Mouse (Mus musculus): ENCODE measurements around the gene Neurl1a. TPM values are rescaled to one million over a fixed set of nuclear protein-coding genes. Genes with fewer than 3 reads are reported as not detected.

The Neurl1a gene
- polyA plus RNA-seq, 1 experiment from 2014 or later = 15.3 TPM

GRCm38 (mm10) chr19:47213470-47213869 lies 34.9 kb downstream of the Neurl1a start:
- Histone ChIP-seq H3K27me3 (ENCODE audit: control insufficient read depth, insufficient read depth, low read depth, low read length) (no peaks in the 10 kb centered on the region), H3K9ac (ENCODE audit: low read depth, low read length) (no peak overlapping the region), H3K36me3 (ENCODE audit: control insufficient read depth, insufficient read depth, low read length) (no peaks in the 10 kb centered on the region), H3K4me1 (ENCODE audit: control insufficient read depth, insufficient read depth, low read length) (peaks cover 11% of the 10 kb centered on the region), H3K27ac (ENCODE audit: low read length) (no peak overlapping the region), H3K4me2 (ENCODE audit: low read length) (no peak overlapping the region), H3K4me3 (ENCODE audit: low read depth, low read length) (no peak overlapping the region), H3K9me3 (replicated peaks; ENCODE audit: control insufficient read depth, low read length, poor library complexity, severe bottlenecking) (no peaks in the 10 kb centered on the region)
- no peak for ATAC-seq
- WGBS = 59% methylated on average over 1 of the region's 1 CpGs

- Histone ChIP-seq H3K4me3 (ENCODE audit: low read depth, low read length) (no peak overlapping the region), H3K27me3 (ENCODE audit: control insufficient read depth, insufficient read depth, low read depth, low read length) (no peaks in the 10 kb centered on the region), H3K4me1 (ENCODE audit: control insufficient read depth, insufficient read depth, low read length) (peaks cover 13% of the 10 kb centered on the region), H3K27ac (ENCODE audit: low read length) (no peak overlapping the region), H3K4me2 (ENCODE audit: low read length) (no peak overlapping the region), H3K36me3 (ENCODE audit: control insufficient read depth, insufficient read depth, low read length) (no peaks in the 10 kb centered on the region), H3K9ac (ENCODE audit: low read depth, low read length) (no peak overlapping the region), H3K9me3 (replicated peaks; ENCODE audit: control insufficient read depth, low read length, poor library complexity, severe bottlenecking) (no peaks in the 10 kb centered on the region)
- no peak for ATAC-seq
- WGBS = 90% methylated on average over 5 of the region's 5 CpGs
Measured at GRCm38 (mm10) chr19:47216766-47217165, 38.1 kb downstream of the Neurl1a start.

- H3K4me1 ChIP-seq (ENCODE audit: control insufficient read depth, insufficient read depth, low read length) = peaks cover 4% of the 10 kb centered on the region; the same call in 1 of the 2 replicates
- no peaks in the 10 kb centered on the region for H3K9me3 ChIP-seq (replicated peaks; ENCODE audit: control insufficient read depth, low read length, poor library complexity, severe bottlenecking)
- no peak overlapping the region for H3K27ac ChIP-seq (ENCODE audit: low read length)
- H3K9ac ChIP-seq (ENCODE audit: low read depth, low read length) = no peak overlapping the region
- H3K36me3 ChIP-seq (ENCODE audit: control insufficient read depth, insufficient read depth, low read length) = no peaks in the 10 kb centered on the region
- ATAC-seq = no peak
- no peak overlapping the region for H3K4me2 ChIP-seq (ENCODE audit: low read length)
- no peak overlapping the region for H3K4me3 ChIP-seq (ENCODE audit: low read depth, low read length)
- H3K27me3 ChIP-seq (ENCODE audit: control insufficient read depth, insufficient read depth, low read depth, low read length) = no peaks in the 10 kb centered on the region
- WGBS = 86% methylated on average over 4 of the region's 4 CpGs
Measured at GRCm38 (mm10) chr19:47219622-47220021, 41.0 kb downstream of the Neurl1a start.

GRCm38 (mm10) chr19:47220232-47220631 lies 41.6 kb downstream of the Neurl1a start:
- no peak overlapping the region for H3K4me2 ChIP-seq (ENCODE audit: low read length)
- WGBS = 82% methylated on average over 2 of the region's 2 CpGs
- no peak overlapping the region for H3K9ac ChIP-seq (ENCODE audit: low read depth, low read length)
- H3K27me3 ChIP-seq (ENCODE audit: control insufficient read depth, insufficient read depth, low read depth, low read length) = no peaks in the 10 kb centered on the region
- no peak for ATAC-seq
- H3K4me3 ChIP-seq (ENCODE audit: low read depth, low read length) = no peak overlapping the region
- H3K4me1 ChIP-seq (ENCODE audit: control insufficient read depth, insufficient read depth, low read length) = peaks cover 4% of the 10 kb centered on the region; the same call in 1 of the 2 replicates
- no peaks in the 10 kb centered on the region for H3K9me3 ChIP-seq (replicated peaks; ENCODE audit: control insufficient read depth, low read length, poor library complexity, severe bottlenecking)
- no peak overlapping the region for H3K27ac ChIP-seq (ENCODE audit: low read length)
- H3K36me3 ChIP-seq (ENCODE audit: control insufficient read depth, insufficient read depth, low read length) = no peaks in the 10 kb centered on the region

GRCm38 (mm10) chr19:47221006-47221405 lies 42.4 kb downstream of the Neurl1a start:
- H3K4me3 ChIP-seq (ENCODE audit: low read depth, low read length) = no peak overlapping the region
- no peaks in the 10 kb centered on the region for H3K27me3 ChIP-seq (ENCODE audit: control insufficient read depth, insufficient read depth, low read depth, low read length)
- 72% methylated on average over 4 of the region's 4 CpGs for WGBS
- H3K27ac ChIP-seq (ENCODE audit: low read length) = no peak overlapping the region
- H3K9ac ChIP-seq (ENCODE audit: low read depth, low read length) = no peak overlapping the region
- no peak overlapping the region for H3K4me2 ChIP-seq (ENCODE audit: low read length)
- peaks cover 4% of the 10 kb centered on the region; the same call in 1 of the 2 replicates for H3K4me1 ChIP-seq (ENCODE audit: control insufficient read depth, insufficient read depth, low read length)
- H3K36me3 ChIP-seq (ENCODE audit: control insufficient read depth, insufficient read depth, low read length) = no peaks in the 10 kb centered on the region
- ATAC-seq = no peak
- H3K9me3 ChIP-seq (replicated peaks; ENCODE audit: control insufficient read depth, low read length, poor library complexity, severe bottlenecking) = no peaks in the 10 kb centered on the region

GRCm38 (mm10) chr19:47221500-47222153 lies 43.0 kb downstream of the Neurl1a start:
- Histone ChIP-seq H3K27ac (ENCODE audit: low read length) (no peak overlapping the region), H3K9ac (ENCODE audit: low read depth, low read length) (no peak overlapping the region), H3K4me2 (ENCODE audit: low read length) (no peak overlapping the region), H3K9me3 (replicated peaks; ENCODE audit: control insufficient read depth, low read length, poor library complexity, severe bottlenecking) (no peaks in the 10 kb centered on the region), H3K27me3 (ENCODE audit: control insufficient read depth, insufficient read depth, low read depth, low read length) (no peaks in the 10 kb centered on the region), H3K36me3 (ENCODE audit: control insufficient read depth, insufficient read depth, low read length) (no peaks in the 10 kb centered on the region), H3K4me3 (ENCODE audit: low read depth, low read length) (no peak overlapping the region), H3K4me1 (ENCODE audit: control insufficient read depth, insufficient read depth, low read length) (peaks cover 4% of the 10 kb centered on the region; the same call in 1 of the 2 replicates)
- no peak for ATAC-seq
- WGBS = 53% methylated on average over 7 of the region's 7 CpGs

GRCm38 (mm10) chr19:47222154-47222840 lies 43.7 kb downstream of the Neurl1a start:
- ATAC-seq = no peak
- Histone ChIP-seq H3K4me2 (ENCODE audit: low read length) (no peak overlapping the region), H3K9me3 (replicated peaks; ENCODE audit: control insufficient read depth, low read length, poor library complexity, severe bottlenecking) (no peaks in the 10 kb centered on the region), H3K36me3 (ENCODE audit: control insufficient read depth, insufficient read depth, low read length) (no peaks in the 10 kb centered on the region), H3K4me1 (ENCODE audit: control insufficient read depth, insufficient read depth, low read length) (peaks cover 4% of the 10 kb centered on the region; the same call in 1 of the 2 replicates), H3K4me3 (ENCODE audit: low read depth, low read length) (no peak overlapping the region), H3K27ac (ENCODE audit: low read length) (no peak overlapping the region), H3K9ac (ENCODE audit: low read depth, low read length) (no peak overlapping the region), H3K27me3 (ENCODE audit: control insufficient read depth, insufficient read depth, low read depth, low read length) (no peaks in the 10 kb centered on the region)
- 82% methylated on average over 8 of the region's 8 CpGs for WGBS

GRCm38 (mm10) chr19:47222841-47223557 lies 44.4 kb downstream of the Neurl1a start:
- Histone ChIP-seq H3K4me3 (ENCODE audit: low read depth, low read length) (no peak overlapping the region), H3K36me3 (ENCODE audit: control insufficient read depth, insufficient read depth, low read length) (no peaks in the 10 kb centered on the region), H3K27me3 (ENCODE audit: control insufficient read depth, insufficient read depth, low read depth, low read length) (no peaks in the 10 kb centered on the region), H3K9me3 (replicated peaks; ENCODE audit: control insufficient read depth, low read length, poor library complexity, severe bottlenecking) (no peaks in the 10 kb centered on the region), H3K27ac (ENCODE audit: low read length) (no peak overlapping the region), H3K4me2 (ENCODE audit: low read length) (no peak overlapping the region), H3K9ac (ENCODE audit: low read depth, low read length) (no peak overlapping the region), H3K4me1 (ENCODE audit: control insufficient read depth, insufficient read depth, low read length) (peaks cover 4% of the 10 kb centered on the region; the same call in 1 of the 2 replicates)
- ATAC-seq = no peak
- WGBS = 74% methylated on average over 15 of the region's 15 CpGs

- ATAC-seq = no peak
- no peaks in the 10 kb centered on the region for H3K36me3 ChIP-seq (ENCODE audit: control insufficient read depth, insufficient read depth, low read length)
- H3K4me1 ChIP-seq (ENCODE audit: control insufficient read depth, insufficient read depth, low read length) = peaks cover 16% of the 10 kb centered on the region
- H3K4me3 ChIP-seq (ENCODE audit: low read depth, low read length) = no peak overlapping the region
- no peaks in the 10 kb centered on the region for H3K9me3 ChIP-seq (replicated peaks; ENCODE audit: control insufficient read depth, low read length, poor library complexity, severe bottlenecking)
- H3K27ac ChIP-seq (ENCODE audit: low read length) = no peak overlapping the region
- no peak overlapping the region for H3K9ac ChIP-seq (ENCODE audit: low read depth, low read length)
- no peaks in the 10 kb centered on the region for H3K27me3 ChIP-seq (ENCODE audit: control insufficient read depth, insufficient read depth, low read depth, low read length)
- no peak overlapping the region for H3K4me2 ChIP-seq (ENCODE audit: low read length)
- 78% methylated on average over 4 of the region's 4 CpGs for WGBS
Measured at GRCm38 (mm10) chr19:47224743-47225142, 46.1 kb downstream of the Neurl1a start.

Data from midbrain, embryonic 16.5 days (tissue).